Mouse (Mus musculus) hindbrain, embryonic 16.5 days (tissue): ENCODE results near the gene Ptch1. TPM values are rescaled to one million over a fixed set of nuclear protein-coding genes. Genes with fewer than 3 reads are reported as not detected.

Source experiments
- ATAC-seq: fragments of 200-750 bp; cut with Nextera tagmentation; 2 replicates; pipeline ENCODE4 v1.8.0; 2017; ENCODE audit warnings: moderate TSS enrichment, moderate library complexity
- H3K27ac ChIP-seq: fragments of 300-500 bp; sonication (generic); 2 replicates; pipeline ENCODE4 v1.5.1; 2014; ENCODE audit warnings: low read depth, mild to moderate bottlenecking, control low read depth, low read length, moderate library complexity
- H3K27me3 ChIP-seq: fragments of 300-500 bp; sonication (generic); replicated peaks from 2 replicates; pipeline ENCODE4 v1.6.1; 2014; ENCODE audit warnings: low read length; ENCODE audit not compliant: control insufficient read depth, insufficient read depth
- H3K36me3 ChIP-seq: fragments of 300-500 bp; sonication (generic); 2 replicates; pipeline ENCODE4 v1.6.1; 2014; ENCODE audit warnings: mild to moderate bottlenecking, low read length, moderate library complexity, mixed read lengths; ENCODE audit not compliant: control insufficient read depth, insufficient read depth
- H3K4me1 ChIP-seq: fragments of 300-500 bp; sonication (generic); 2 replicates; pipeline ENCODE4 v1.6.1; 2014; ENCODE audit warnings: low read depth, low read length; ENCODE audit not compliant: control insufficient read depth, insufficient read depth
- H3K4me2 ChIP-seq: fragments of 300-500 bp; sonication (generic); 2 replicates; pipeline ENCODE4 v1.6.1; 2014; ENCODE audit warnings: mild to moderate bottlenecking, low read length, control low read depth, moderate library complexity
- H3K4me3 ChIP-seq: fragments of 300-500 bp; sonication (generic); 2 replicates; pipeline ENCODE4 v1.5.1; 2014; ENCODE audit warnings: mild to moderate bottlenecking, low read length, control low read depth, moderate library complexity
- H3K9ac ChIP-seq: fragments of 300-500 bp; sonication (generic); 2 replicates; pipeline ENCODE4 v1.6.1; 2014; ENCODE audit warnings: low read depth, mild to moderate bottlenecking, control low read depth, low read length, moderate library complexity
- H3K9me3 ChIP-seq: fragments of 300-500 bp; sonication (generic); 2 replicates; pipeline ENCODE4 v1.6.1; 2014; ENCODE audit warnings: mild to moderate bottlenecking, low read length, moderate library complexity; ENCODE audit not compliant: control insufficient read depth
- WGBS: fragments of 180-500 bp; shearing (Covaris S2); extraction: QIAGEN DNeasy Blood & Tissue Kit; methylation state at CpG from one replicate; pipeline ENCODE4 v1.1.7; 2014; 5-methylcytosine and 5-hydroxymethylcytosine counted together
- polyA plus RNA-seq: library from polyadenylated mRNA; unstranded; fragments of >200 nt; fragmentation: Nextera tagmentation; extraction: Ambion mirVana; gene quantifications from 2 replicates; pipeline ENCODE4 v1.2.1, GENCODE M21; 2015

The Ptch1 gene
- polyA plus RNA-seq, 1 experiment from 2014 or later, result 15.3 TPM

GRCm38 (mm10) chr13:63544967-63545253 lies 28.5 kb downstream of the Ptch1 start:
- Histone ChIP-seq H3K27ac (peak overlapping the region; percentile 9; the same call in 1 of the 2 replicates), H3K9ac (no peak overlapping the region), H3K27me3 (no peaks in the 10 kb centered on the region), H3K36me3 (peaks cover 26% of the 10 kb centered on the region), H3K9me3 (no peaks in the 10 kb centered on the region), H3K4me1 (peaks cover 13% of the 10 kb centered on the region), H3K4me2 (no peak overlapping the region; the same call in 1 of the 2 replicates), H3K4me3 (no peak overlapping the region)
- WGBS, result 29% methylated on average over 5 of the region's 5 CpGs
- no peak for ATAC-seq

GRCm38 (mm10) chr13:63544119-63544966 lies 29.1 kb downstream of the Ptch1 start:
- Histone ChIP-seq H3K9me3 (no peaks in the 10 kb centered on the region), H3K9ac (no peak overlapping the region), H3K27ac (0 out of 2 replicates have a peak overlapping the region, but pooled peaks have one; percentile 39), H3K27me3 (no peaks in the 10 kb centered on the region), H3K4me2 (no peak overlapping the region; the same call in 1 of the 2 replicates), H3K4me1 (peaks cover 13% of the 10 kb centered on the region), H3K4me3 (no peak overlapping the region), H3K36me3 (peaks cover 32% of the 10 kb centered on the region)
- no peak for ATAC-seq
- 42% methylated on average over 13 of the region's 13 CpGs for WGBS

GRCm38 (mm10) chr13:63543459-63543858 lies 29.9 kb downstream of the Ptch1 start:
- ATAC-seq, result no peak
- Histone ChIP-seq H3K27me3 (no peaks in the 10 kb centered on the region), H3K4me3 (no peak overlapping the region), H3K4me1 (peaks cover 13% of the 10 kb centered on the region), H3K36me3 (peaks cover 41% of the 10 kb centered on the region), H3K9me3 (no peaks in the 10 kb centered on the region), H3K9ac (no peak overlapping the region), H3K4me2 (no peak overlapping the region), H3K27ac (no peak overlapping the region)
- WGBS, result 64% methylated on average over 6 of the region's 6 CpGs

GRCm38 (mm10) chr13:63542796-63543384 lies 30.5 kb downstream of the Ptch1 start:
- H3K9ac ChIP-seq, result no peak overlapping the region
- peaks cover 47% of the 10 kb centered on the region for H3K36me3 ChIP-seq
- peaks cover 13% of the 10 kb centered on the region for H3K4me1 ChIP-seq
- H3K9me3 ChIP-seq, result no peaks in the 10 kb centered on the region
- H3K27me3 ChIP-seq, result no peaks in the 10 kb centered on the region
- no peak overlapping the region for H3K4me2 ChIP-seq
- no peak overlapping the region; the same call in 1 of the 2 replicates for H3K27ac ChIP-seq
- no peak overlapping the region for H3K4me3 ChIP-seq
- ATAC-seq, result no peak
- WGBS, result 49% methylated on average over 3 of the region's 3 CpGs

GRCm38 (mm10) chr13:63541510-63541909 lies 31.9 kb downstream of the Ptch1 start:
- Histone ChIP-seq H3K4me2 (no peak overlapping the region), H3K4me3 (no peak overlapping the region), H3K9me3 (no peaks in the 10 kb centered on the region), H3K9ac (no peak overlapping the region), H3K4me1 (peaks cover 13% of the 10 kb centered on the region), H3K36me3 (peaks cover 52% of the 10 kb centered on the region), H3K27ac (no peak overlapping the region), H3K27me3 (no peaks in the 10 kb centered on the region)
- ATAC-seq, result no peak

- no peak for ATAC-seq
- H3K4me1 ChIP-seq, result peaks cover 11% of the 10 kb centered on the region
- 76% methylated on average over 12 of the region's 12 CpGs for WGBS
- no peak overlapping the region for H3K27ac ChIP-seq
- H3K9ac ChIP-seq, result no peak overlapping the region
- peaks cover 57% of the 10 kb centered on the region for H3K36me3 ChIP-seq
- no peaks in the 10 kb centered on the region for H3K9me3 ChIP-seq
- no peak overlapping the region for H3K4me3 ChIP-seq
- H3K4me2 ChIP-seq, result no peak overlapping the region
- no peaks in the 10 kb centered on the region for H3K27me3 ChIP-seq
Measured at GRCm38 (mm10) chr13:63540584-63540983, 32.8 kb downstream of the Ptch1 start.

- no peak for ATAC-seq
- no peaks in the 10 kb centered on the region for H3K27me3 ChIP-seq
- no peak overlapping the region for H3K4me3 ChIP-seq
- no peaks in the 10 kb centered on the region for H3K4me1 ChIP-seq
- 87% methylated on average over 4 of the region's 4 CpGs for WGBS
- no peak overlapping the region for H3K4me2 ChIP-seq
- H3K9me3 ChIP-seq, result no peaks in the 10 kb centered on the region
- H3K36me3 ChIP-seq, result peaks cover 58% of the 10 kb centered on the region
- H3K9ac ChIP-seq, result no peak overlapping the region
- H3K27ac ChIP-seq, result no peak overlapping the region
Measured at GRCm38 (mm10) chr13:63534981-63535380, 38.4 kb downstream of the Ptch1 start.

- peaks cover 15% of the 10 kb centered on the region for H3K4me1 ChIP-seq
- no peak overlapping the region for H3K9ac ChIP-seq
- H3K9me3 ChIP-seq, result no peaks in the 10 kb centered on the region
- no peak overlapping the region for H3K4me2 ChIP-seq
- H3K36me3 ChIP-seq, result peaks cover 35% of the 10 kb centered on the region
- 63% methylated on average over 9 of the region's 9 CpGs for WGBS
- ATAC-seq, result no peak
- no peak overlapping the region for H3K4me3 ChIP-seq
- no peaks in the 10 kb centered on the region for H3K27me3 ChIP-seq
- no peak overlapping the region for H3K27ac ChIP-seq
Measured at GRCm38 (mm10) chr13:63530857-63531256, 42.5 kb downstream of the Ptch1 start.

GRCm38 (mm10) chr13:63530371-63530764 lies 43.0 kb downstream of the Ptch1 start:
- Histone ChIP-seq H3K27ac (no peak overlapping the region), H3K9ac (no peak overlapping the region), H3K4me1 (peaks cover 19% of the 10 kb centered on the region), H3K4me3 (no peak overlapping the region), H3K9me3 (no peaks in the 10 kb centered on the region), H3K36me3 (peaks cover 35% of the 10 kb centered on the region), H3K27me3 (no peaks in the 10 kb centered on the region), H3K4me2 (no peak overlapping the region)
- WGBS, result 35% methylated on average over 3 of the region's 3 CpGs
- 0 out of 2 replicates have a peak, but pooled peaks have one; percentile 18 for ATAC-seq
